Mouse (Mus musculus) midbrain, embryonic 15.5 days (tissue): ENCODE results near the gene AC153137.1. TPM values are rescaled to one million over a fixed set of nuclear protein-coding genes. Genes with fewer than 3 reads are reported as not detected.
A peak's percentile ranks its signal among the peaks of the same experiment; 100 is the strongest.
"Not testable (repeated sequence)": the region's sequence is repeated elsewhere in the genome, so short reads cannot be mapped to it uniquely, and the experiment has no call there.

Experiments used
- ATAC-seq: fragments of 200-750 bp; cut with Nextera tagmentation; replicated peaks from 2 replicates; pipeline ENCODE4 v1.8.0; 2017; ENCODE audit warnings: moderate TSS enrichment
- H3K27ac ChIP-seq: fragments of 300-500 bp; sonication (generic); 2 replicates; pipeline ENCODE4 v1.5.1; 2015; ENCODE audit warnings: mild to moderate bottlenecking, inconsistent platforms
- H3K27me3 ChIP-seq: fragments of 300-500 bp; sonication (generic); replicated peaks from 2 replicates; pipeline ENCODE4 v1.6.1; 2015; ENCODE audit warnings: inconsistent platforms
- H3K36me3 ChIP-seq: fragments of 300-500 bp; sonication (generic); replicated peaks from 2 replicates; pipeline ENCODE4 v1.6.1; 2015; ENCODE audit warnings: inconsistent platforms
- H3K4me1 ChIP-seq: fragments of 300-500 bp; sonication (generic); 2 replicates; pipeline ENCODE4 v1.6.1; 2015; ENCODE audit warnings: inconsistent platforms
- H3K4me2 ChIP-seq: fragments of 300-500 bp; sonication (generic); 2 replicates; pipeline ENCODE4 v1.6.1; 2015; ENCODE audit warnings: inconsistent platforms, mild to moderate bottlenecking, moderate library complexity
- H3K4me3 ChIP-seq: fragments of 300-500 bp; sonication (generic); 2 replicates; pipeline ENCODE4 v1.5.1; 2015; ENCODE audit warnings: mild to moderate bottlenecking, inconsistent platforms
- H3K9ac ChIP-seq: fragments of 300-500 bp; sonication (generic); 2 replicates; pipeline ENCODE4 v1.6.1; 2015; ENCODE audit warnings: mild to moderate bottlenecking, inconsistent platforms
- H3K9me3 ChIP-seq: fragments of 300-500 bp; sonication (generic); 2 replicates; pipeline ENCODE4 v1.6.1; 2016; ENCODE audit warnings: inconsistent platforms
- WGBS: fragments of 180-500 bp; shearing (Covaris S2); methylation state at CpG from one replicate; pipeline ENCODE4 v1.1.7; 2015; ENCODE audit warnings: mixed read lengths; 5-methylcytosine and 5-hydroxymethylcytosine counted together
- polyA plus RNA-seq: library from polyadenylated mRNA; unstranded; fragments of >200 nt; fragmentation: Nextera tagmentation; extraction: Ambion mirVana; gene quantifications from 2 replicates; pipeline ENCODE4 v1.2.1, GENCODE M21; 2015

The AC153137.1 gene
- polyA plus RNA-seq = not detected in 2 replicates

DNA sequence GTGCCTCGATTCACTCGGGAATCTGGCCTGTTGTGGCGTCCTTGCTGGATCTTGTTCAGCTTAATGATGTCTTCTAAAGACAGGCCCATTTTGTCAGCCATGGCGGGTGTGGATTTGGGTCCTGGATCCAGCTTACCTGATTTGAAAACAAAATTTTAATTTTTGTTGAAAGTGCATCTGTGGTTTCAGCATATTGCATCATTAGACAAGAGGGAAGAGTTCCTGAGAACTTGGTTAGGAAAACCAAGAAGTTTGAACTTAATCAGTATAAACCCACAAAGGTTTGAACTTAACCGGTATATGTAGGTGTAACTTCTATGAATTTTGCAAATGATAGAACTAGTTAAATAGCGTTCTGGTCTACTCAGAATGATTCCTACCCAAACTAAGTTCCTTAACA lies at the start of gene AC153137.1:
TSS of gene AC153137.1 (minus strand) at position 101 of the 400 bp plus-strand sequence.
- not testable (repeated sequence) for H3K4me3 ChIP-seq, H3K9me3 ChIP-seq, H3K27me3 ChIP-seq, H3K4me1 ChIP-seq, H3K27ac ChIP-seq, H3K4me2 ChIP-seq, H3K36me3 ChIP-seq, H3K9ac ChIP-seq, ATAC-seq
- WGBS = 87% methylated on average over 5 of the region's 6 CpGs

DNA sequence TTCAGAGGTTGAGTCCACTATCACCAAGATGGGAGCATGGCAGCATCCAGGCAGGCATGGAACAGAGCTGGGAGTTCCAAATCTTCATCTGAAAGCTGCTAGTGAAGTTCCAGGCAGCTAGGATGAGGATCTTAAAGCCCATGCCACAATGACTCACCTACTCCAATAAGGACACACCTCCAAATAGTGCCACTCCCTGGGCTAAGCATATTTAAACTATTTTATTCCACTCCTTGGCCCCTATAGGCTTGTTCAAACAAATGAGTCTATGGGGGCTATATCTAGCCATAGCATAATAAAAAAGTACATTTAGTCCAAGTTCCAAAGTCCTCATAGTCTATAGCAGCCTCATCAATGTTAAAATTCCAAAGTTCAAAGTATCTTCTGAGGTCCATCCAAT lies 45.4 kb upstream of the AC153137.1 start:
- ATAC-seq = no peak
- Histone ChIP-seq H3K27me3 (no peaks in the 10 kb centered on the region), H3K4me1 (no peaks in the 10 kb centered on the region)

DNA sequence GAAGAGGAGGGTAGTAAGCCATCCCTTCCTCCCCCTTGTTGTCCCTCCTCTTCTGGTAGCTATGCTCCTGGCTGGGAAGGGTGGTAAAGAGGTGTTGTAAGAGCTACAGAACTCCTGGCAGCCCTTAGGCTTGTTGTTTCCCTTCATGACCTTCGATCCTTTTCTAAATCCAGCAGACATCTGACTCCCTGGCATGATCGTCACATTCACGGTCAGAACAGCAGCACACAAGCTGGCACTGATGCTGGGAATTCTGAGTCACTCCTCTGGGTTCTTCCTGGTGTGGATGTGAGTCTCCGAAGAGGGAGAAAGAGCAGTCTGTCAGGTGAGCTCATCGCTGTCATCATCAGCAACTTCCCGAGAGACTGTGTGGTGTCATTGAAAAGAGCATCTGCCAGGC lies 41.5 kb upstream of the AC153137.1 start:
- Histone ChIP-seq H3K9me3 (no peaks in the 10 kb centered on the region), H3K27ac (no peak overlapping the region), H3K4me2 (no peak overlapping the region), H3K4me1 (no peaks in the 10 kb centered on the region), H3K4me3 (no peak overlapping the region), H3K27me3 (no peaks in the 10 kb centered on the region), H3K9ac (no peak overlapping the region), H3K36me3 (no peaks in the 10 kb centered on the region)
- no peak for ATAC-seq
- WGBS = 90% methylated on average over 6 of the region's 6 CpGs

More for the DNA sequence above, 45.4 kb upstream of the AC153137.1 start:
- H3K36me3 ChIP-seq = no peaks in the 10 kb centered on the region
- no peak overlapping the region for H3K4me3 ChIP-seq
- H3K27ac ChIP-seq = no peak overlapping the region
- H3K9me3 ChIP-seq = no peaks in the 10 kb centered on the region
- H3K9ac ChIP-seq = no peak overlapping the region
- no peak overlapping the region for H3K4me2 ChIP-seq

DNA sequence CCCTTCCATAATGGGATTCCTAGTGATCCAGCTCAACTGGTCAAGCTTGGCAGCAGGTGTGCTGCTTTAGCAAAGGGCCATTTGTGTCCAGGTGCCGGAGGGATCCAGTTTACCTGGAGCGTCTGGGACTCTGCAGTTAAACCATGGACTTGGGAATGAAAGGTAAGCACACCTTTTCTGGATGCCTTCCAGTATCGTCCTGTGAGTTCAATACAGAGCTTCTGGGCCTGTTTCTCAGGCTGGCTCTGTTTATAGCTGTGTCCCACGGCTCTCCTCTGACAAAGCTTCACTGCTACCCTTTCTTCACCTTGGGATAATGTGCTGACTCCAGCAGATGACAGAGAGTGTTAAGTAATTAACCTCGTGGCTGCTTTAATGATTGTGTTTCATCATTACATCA lies 39.6 kb upstream of the AC153137.1 start:
- WGBS = 82% methylated on average over 5 of the region's 5 CpGs

DNA sequence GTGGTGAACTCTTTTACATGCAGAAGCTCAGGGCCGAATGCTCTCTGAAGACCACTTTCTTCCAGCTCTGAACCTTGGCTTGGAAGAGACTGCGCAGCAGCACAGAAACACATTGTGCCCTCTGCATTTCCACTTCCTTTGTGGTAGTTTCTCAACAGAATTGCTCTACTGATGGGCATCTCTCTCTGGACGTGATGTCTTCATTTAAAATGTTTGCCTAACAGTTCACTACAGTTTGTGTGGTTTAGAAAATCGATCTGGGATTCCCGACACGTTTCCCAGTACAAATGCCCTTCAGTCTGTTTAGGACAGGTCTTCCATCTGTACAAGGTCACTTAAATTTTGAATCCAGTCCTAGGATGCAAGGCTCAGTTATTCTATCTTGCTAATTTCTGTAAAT lies 38.3 kb upstream of the AC153137.1 start:
- no peak for ATAC-seq
- Histone ChIP-seq H3K9me3 (no peaks in the 10 kb centered on the region), H3K9ac (no peak overlapping the region), H3K27me3 (no peaks in the 10 kb centered on the region), H3K4me1 (no peaks in the 10 kb centered on the region), H3K4me2 (no peak overlapping the region), H3K27ac (no peak overlapping the region), H3K4me3 (no peak overlapping the region), H3K36me3 (no peaks in the 10 kb centered on the region)
- 91% methylated on average over 6 of the region's 6 CpGs for WGBS

More for the DNA sequence above, 39.6 kb upstream of the AC153137.1 start:
- no peak for ATAC-seq
- no peak overlapping the region for H3K4me2 ChIP-seq
- no peaks in the 10 kb centered on the region for H3K27me3 ChIP-seq
- no peaks in the 10 kb centered on the region for H3K4me1 ChIP-seq
- H3K27ac ChIP-seq = no peak overlapping the region
- H3K9ac ChIP-seq = no peak overlapping the region
- H3K9me3 ChIP-seq = no peaks in the 10 kb centered on the region
- no peak overlapping the region for H3K4me3 ChIP-seq
- H3K36me3 ChIP-seq = no peaks in the 10 kb centered on the region

DNA sequence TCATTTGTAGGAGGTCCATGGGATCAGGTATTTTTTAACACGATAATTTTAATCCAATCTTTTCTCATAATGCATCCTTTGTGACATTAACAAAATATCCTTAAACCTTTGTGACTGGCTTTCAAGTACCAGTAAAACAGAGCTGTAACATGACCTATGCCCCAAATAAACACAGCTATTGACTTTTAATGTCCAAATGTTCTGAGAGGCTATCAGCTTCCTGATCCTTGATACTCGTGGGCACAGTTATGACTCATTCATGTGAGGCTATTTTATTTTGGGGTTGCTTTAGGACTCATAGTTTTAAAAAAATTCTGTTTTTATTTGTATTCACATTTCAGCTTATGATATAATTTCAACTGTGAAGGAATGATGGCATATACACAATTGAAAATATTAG lies 37.5 kb upstream of the AC153137.1 start:
- Histone ChIP-seq H3K4me3 (no peak overlapping the region), H3K4me2 (no peak overlapping the region), H3K4me1 (no peaks in the 10 kb centered on the region), H3K36me3 (no peaks in the 10 kb centered on the region), H3K9me3 (no peaks in the 10 kb centered on the region), H3K9ac (no peak overlapping the region), H3K27me3 (no peaks in the 10 kb centered on the region), H3K27ac (no peak overlapping the region)
- ATAC-seq = no peak
- 69% methylated on average over 2 of the region's 2 CpGs for WGBS

DNA sequence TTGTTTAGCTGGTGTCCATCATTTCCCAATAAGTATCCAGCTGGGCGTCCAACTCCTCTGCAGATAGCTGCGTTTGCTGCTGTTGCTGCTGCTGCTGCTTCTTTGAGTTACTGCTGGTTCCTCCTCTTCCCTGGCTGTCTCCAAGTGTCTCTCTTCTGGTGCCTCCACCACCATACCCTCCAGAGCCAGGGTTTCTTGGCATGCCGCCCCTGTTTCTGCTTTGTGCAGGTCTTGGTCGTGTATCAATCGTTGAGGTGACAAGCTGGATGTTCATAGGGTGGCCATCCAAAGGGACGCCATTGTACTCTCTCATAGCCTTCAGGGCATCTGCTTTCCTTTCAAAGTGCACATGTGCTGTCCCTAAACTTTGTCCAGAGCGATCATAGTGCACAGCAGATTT lies 529 bp downstream of the AC153137.1 start:
- not testable (repeated sequence) for H3K27ac ChIP-seq, ATAC-seq, H3K9ac ChIP-seq, H3K4me3 ChIP-seq, H3K36me3 ChIP-seq, H3K9me3 ChIP-seq, H3K4me2 ChIP-seq, H3K4me1 ChIP-seq, H3K27me3 ChIP-seq
- 95% methylated on average over 7 of the region's 7 CpGs for WGBS

DNA sequence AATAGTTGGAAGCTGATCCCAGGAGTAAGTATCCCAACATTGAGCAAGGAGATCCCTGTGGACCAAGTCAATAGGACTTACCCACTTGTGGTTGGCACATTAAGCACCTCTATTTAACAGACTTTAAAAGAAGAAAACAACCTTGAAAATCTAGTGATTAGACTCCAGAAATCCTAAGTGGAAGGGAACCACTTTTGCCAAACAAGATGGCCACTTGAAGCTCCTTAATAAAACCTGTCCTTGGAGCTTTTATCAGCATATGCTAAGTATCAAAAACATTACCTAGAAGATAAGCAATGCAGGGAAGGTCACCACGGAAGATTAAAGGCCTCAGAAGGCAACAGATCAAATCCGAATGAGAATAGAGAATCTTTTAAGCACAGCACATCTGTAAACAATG lies 26.0 kb downstream of the AC153137.1 start:
- ATAC-seq = no peak
- WGBS = 81% methylated on average over 2 of the region's 2 CpGs
- Histone ChIP-seq H3K36me3 (no peaks in the 10 kb centered on the region), H3K9me3 (no peaks in the 10 kb centered on the region), H3K4me1 (peaks cover 18% of the 10 kb centered on the region), H3K27ac (no peak overlapping the region), H3K4me2 (no peak overlapping the region), H3K4me3 (no peak overlapping the region), H3K9ac (no peak overlapping the region), H3K27me3 (no peaks in the 10 kb centered on the region)

DNA sequence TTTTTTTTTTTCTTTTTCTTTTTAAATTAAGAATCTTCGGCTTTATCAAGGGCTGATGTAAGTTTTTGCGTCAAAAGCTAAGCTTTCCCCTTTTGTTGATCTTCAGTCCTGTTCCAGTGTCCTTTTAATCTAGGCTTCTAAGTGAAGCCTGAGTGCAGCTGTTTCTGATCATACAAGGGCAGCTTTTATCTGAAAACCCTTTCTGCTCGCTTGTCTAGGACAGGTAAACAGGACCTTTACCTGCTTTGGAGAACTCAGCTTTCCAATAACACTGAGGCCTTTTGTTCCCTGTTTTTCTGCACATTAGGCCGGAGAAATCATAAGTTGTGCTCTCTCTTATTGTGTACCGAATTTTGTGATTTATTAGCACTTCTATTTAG lies 27.3 kb downstream of the AC153137.1 start:
- Histone ChIP-seq H3K27ac (peak overlapping the region; percentile 100), H3K4me1 (peaks cover 22% of the 10 kb centered on the region), H3K27me3 (no peaks in the 10 kb centered on the region), H3K36me3 (no peaks in the 10 kb centered on the region), H3K9ac (peak overlapping the region; percentile 81), H3K4me3 (peak overlapping the region; percentile 80), H3K9me3 (no peaks in the 10 kb centered on the region), H3K4me2 (peak overlapping the region; percentile 62)
- ATAC-seq = no peak
- 40% methylated on average over 5 of the region's 5 CpGs for WGBS

DNA sequence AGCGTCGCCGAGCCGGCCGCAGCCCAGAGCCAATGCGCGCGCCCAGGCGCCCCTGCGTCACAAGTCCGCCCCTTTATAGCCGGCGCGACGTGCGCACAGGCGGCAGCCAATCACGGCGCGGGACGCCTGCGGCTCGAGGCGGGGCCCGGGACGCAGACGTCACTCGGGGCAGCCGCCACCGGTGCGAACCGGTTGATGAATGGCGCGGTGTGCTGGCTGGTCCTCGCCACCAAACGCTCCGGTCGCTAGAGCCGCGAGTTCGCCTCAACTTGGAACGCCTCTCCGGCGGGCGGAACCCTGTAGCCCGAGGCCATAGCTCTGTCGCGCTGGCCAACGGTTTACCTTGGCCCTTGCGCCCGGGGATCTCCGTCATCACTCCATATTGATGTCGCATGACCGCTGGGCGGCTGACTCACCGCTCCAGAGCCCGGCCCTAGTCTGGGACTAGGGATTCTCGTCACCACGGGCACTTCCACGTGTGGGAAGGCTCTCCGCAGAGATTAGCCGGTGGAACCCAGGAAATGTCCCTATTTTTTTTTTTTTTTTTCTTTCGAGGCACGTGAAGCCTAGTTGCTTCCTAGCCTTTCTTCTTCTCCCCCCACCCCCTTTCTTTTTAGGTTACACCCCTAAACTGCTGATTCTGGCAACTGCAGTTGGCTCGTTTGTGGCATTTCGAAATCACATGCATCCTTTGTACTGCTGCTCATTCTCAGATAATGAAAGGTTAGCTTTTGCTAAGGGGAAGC lies 27.9 kb downstream of the AC153137.1 start:
- peak; percentile 99 for ATAC-seq
- H3K4me3 ChIP-seq = peak overlapping the region; percentile 80
- H3K9ac ChIP-seq = peak overlapping the region; percentile 81
- H3K27me3 ChIP-seq = no peaks in the 10 kb centered on the region
- peaks cover 4% of the 10 kb centered on the region; the same call in 1 of the 2 replicates for H3K36me3 ChIP-seq
- peak overlapping the region; percentile 62 for H3K4me2 ChIP-seq
- peak overlapping the region; percentile 100 for H3K27ac ChIP-seq
- H3K4me1 ChIP-seq = peaks cover 26% of the 10 kb centered on the region
- no peaks in the 10 kb centered on the region for H3K9me3 ChIP-seq
- WGBS = under 1% methylated on average over 66 of the region's 66 CpGs

DNA sequence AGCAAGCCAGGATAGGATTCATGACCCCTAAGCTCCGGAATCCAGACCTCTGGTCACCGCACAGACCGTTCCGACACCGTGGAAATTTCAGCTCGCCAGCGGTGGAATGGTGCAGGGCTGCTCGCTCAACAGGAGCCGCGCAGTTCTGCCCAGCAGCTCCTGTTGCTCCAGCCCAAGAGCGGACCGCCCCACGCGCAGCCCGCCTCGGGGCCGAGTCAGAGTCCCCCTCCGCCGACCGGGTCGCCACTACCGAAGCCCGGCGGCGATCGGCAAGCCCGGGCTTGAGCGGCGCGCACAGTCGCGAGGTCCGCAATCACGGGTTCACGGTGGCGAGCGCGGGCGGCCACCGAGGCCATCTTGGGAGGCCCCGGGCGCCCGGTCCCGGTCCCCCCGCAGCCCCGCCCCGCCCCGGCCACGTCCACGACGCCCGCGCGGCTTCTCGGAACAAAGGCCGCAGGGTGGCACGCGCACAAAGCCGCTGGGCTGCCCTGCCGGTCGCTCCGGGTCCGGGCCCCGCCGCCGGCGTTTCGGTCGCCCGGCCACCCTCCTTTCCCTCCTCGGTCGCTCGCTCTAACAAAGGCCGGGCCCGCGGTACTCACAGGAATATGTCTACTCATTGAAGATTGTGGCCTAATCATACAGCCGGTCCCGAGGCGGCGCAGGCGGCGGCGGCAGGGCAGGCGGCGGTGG lies 28.7 kb downstream of the AC153137.1 start:
- Histone ChIP-seq H3K27me3 (no peaks in the 10 kb centered on the region), H3K27ac (peak overlapping the region; percentile 100), H3K4me3 (peak overlapping the region; percentile 80), H3K4me2 (peak overlapping the region; percentile 50), H3K9ac (peak overlapping the region; percentile 99), H3K36me3 (peaks cover 11% of the 10 kb centered on the region), H3K4me1 (peaks cover 27% of the 10 kb centered on the region), H3K9me3 (no peaks in the 10 kb centered on the region)
- ATAC-seq = peak; percentile 70
- WGBS = under 1% methylated on average over 75 of the region's 85 CpGs

DNA sequence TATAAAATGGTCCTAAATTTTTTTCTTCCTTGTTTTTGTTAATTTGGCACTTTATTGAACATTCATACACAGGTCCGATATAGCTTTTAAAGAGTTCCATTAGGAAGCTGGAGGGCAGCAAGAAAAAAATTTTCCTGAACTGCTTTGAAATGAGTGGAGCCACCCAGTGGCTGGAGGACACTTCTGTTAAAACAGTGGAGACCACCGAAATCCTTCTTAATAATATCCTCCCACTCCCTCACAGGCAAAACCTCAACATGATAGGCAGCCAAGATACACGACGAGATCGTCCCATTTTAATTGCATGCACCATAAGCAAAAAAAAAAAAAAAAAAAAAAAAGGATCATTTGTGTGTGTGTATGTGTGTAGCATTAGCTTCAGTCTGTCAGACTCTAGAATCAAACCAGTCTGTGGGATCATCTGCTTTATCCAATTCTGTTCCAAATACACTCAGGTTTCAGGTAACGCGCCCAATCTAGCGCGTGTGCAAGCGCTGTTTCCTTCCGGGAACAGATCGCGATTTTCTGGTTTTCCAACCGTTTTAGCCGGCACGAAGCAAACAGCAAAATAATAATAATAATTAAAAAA lies 29.3 kb downstream of the AC153137.1 start:
- Histone ChIP-seq H3K36me3 (peaks cover 17% of the 10 kb centered on the region), H3K27me3 (no peaks in the 10 kb centered on the region), H3K27ac (peak overlapping the region; percentile 100), H3K4me2 (peak overlapping the region; percentile 50), H3K4me3 (peak overlapping the region; percentile 80), H3K4me1 (peaks cover 27% of the 10 kb centered on the region), H3K9ac (peak overlapping the region; percentile 99), H3K9me3 (no peaks in the 10 kb centered on the region)
- no peak for ATAC-seq
- under 1% methylated on average over 16 of the region's 16 CpGs for whole genome bisulfite sequencing
